Mouse (Mus musculus) right cerebral cortex, adult 2 months (tissue): ENCODE results near the gene Arhgap17.

Experiments used
- DNase-seq, 2 experiments: peaks; one replicate each; pipeline ENCODE4 v3.0.0; 2021 to 2022; ENCODE audit warnings: low spot score in 2 of 2

Arhgap17 gene

DNA sequence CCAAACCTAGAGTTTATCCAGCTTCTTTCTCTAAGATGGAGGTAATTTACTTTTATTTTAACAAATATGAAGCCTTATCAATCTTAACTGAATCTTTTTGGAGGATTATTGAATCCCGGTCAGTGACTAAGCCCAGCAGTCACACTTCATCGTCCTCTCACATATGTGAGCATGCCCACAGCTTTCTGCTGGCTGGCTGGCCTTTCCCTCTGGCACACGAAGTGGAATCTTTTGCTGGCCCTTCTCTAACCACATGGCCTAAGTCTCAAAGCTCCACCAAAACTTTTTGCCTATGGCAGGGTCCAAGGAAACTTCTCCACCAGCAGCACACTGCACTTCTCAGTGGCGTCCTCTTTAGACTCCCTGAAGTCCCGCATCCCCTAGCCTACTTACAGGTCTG is 27.8 kb downstream of the Arhgap17 start:
- no peak for DNase-seq

DNA sequence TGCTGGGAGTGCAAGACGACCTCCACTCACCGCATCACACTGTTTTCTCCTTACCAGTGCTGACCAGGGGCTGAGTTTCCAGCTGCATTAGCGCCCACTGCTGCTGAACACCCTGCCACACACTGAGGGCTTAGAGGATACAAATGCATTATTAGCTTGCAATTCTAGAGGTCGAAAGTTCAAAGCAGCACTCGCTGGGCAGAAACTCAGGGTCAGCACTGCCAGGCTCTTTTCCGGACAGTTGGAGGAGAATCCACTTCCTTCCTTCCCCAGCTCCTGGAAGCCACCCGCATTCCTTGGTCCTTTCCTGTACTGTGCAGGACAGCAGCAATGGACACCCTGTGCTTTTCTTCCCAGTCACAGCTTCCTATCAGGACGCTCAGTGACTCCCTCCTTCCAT is 31.4 kb downstream of the Arhgap17 start:
- no peak for DNase-seq

DNA sequence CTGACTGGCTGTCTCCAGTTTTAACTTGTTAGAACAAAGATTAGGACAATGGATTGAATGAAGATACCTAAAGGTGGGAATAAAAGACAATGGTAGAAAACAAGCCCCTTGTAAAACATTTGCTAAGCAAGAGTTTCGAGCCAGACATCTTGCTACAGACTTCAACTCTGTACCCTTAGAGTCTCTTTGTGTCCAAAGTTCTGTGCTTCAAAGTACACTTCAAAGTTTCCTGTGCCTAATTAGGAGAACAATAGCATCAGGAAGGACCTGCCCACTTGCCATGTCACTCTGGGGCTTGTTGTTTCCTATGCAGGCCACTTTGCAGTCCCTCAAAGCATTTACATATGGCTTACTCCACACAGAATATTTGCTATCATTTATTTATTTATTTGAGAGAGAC is 33.4 kb downstream of the Arhgap17 start:
- no peak for DNase-seq

DNA sequence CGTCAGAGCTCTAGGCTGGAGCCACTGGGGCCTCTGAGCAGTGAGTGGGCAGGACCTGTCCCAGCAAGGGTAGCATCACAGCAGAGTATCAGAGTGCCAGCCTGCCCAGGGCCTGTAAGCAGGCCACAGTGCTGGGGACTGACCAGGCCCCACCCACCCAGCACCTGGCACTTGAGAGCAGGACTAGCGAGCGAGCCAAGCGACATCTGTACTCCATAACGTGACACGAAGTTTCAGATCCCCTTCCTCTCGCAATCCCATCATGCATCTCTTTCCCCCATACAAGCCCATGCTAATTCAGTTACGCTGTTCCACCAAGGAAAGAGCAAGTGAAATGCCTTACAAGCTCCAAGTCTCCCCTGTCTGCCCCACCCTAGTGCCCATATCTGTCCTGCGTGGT is 39.2 kb downstream of the Arhgap17 start:
- no peak for DNase-seq

DNA sequence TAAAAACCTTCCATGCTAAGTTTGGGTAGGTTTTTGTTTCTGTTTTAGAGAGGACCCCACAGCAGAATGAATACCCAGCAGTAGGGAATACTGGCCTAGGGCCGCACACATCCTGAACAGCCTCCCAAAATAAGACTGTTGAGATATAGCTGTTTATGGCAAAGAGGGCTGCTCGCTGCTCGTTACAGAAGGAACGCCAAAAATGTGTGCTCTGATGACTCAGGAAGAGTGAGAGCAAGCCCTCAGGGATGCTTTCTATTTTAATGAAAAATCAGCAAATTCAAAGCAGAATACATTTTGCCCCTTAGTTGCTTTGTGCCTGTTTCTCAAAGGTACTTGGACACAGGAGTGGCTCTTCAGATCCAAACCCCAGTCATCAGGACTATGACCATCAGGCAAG is 41.8 kb downstream of the Arhgap17 start:
- no peak for DNase-seq

DNA sequence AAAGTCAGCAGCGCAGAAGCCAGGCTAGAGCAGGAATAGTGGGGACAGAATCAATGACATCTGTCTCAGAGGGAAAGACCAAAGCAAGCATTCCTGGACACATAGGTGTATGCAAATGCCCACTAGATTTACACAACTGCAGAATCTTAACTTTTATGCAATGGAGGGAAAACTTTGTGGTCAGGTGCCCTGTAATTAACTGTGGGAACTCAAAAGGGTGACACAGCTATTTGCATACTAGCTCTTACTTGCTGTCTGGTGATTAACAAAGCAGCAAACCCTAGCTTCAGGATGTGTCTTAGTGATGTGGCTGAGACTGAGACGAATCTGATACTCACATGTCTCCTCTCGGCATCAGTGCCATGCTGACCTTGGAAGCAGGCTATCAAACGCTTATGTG is 42.8 kb downstream of the Arhgap17 start:
- no peak for DNase-seq

DNA sequence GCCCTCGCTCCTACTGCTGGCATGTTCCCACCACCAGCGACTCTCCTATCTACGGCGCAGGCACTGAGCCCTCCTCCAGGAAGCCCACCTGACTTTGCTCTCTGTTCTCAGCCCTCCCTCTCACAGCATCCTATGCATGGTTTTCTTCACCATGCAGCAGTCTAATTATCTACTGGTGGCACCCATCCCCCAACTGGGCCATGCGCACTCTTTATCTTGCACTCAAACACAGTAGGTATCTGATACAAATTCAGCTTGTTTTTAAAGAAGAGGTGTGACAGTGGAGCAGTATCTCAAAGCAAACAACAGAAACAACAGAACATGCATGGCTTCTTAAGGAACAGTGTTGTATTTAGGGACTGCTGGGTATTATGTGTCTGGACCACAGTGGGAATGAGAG is 43.7 kb downstream of the Arhgap17 start:
- DNase-seq = no peak

DNA sequence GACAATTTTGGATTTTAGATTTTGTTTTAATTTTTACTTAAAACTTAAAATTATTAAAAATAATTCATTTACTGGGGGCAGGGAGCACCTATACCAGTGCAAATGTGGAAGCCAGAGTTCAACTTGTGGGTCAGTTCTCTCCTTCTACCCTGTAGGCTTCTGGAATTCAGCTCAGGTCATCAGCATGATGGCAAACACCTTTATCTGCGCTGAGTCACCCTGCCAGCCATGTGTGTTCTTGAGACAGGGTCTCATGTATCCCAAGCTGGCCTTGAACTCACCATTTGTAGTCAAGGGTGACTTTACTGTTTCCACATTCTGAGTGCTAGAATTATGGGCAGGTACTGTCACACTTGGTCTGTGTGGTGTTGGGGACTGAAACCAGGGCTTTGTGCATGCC is 45.6 kb downstream of the Arhgap17 start:
- DNase-seq = no peak

DNA sequence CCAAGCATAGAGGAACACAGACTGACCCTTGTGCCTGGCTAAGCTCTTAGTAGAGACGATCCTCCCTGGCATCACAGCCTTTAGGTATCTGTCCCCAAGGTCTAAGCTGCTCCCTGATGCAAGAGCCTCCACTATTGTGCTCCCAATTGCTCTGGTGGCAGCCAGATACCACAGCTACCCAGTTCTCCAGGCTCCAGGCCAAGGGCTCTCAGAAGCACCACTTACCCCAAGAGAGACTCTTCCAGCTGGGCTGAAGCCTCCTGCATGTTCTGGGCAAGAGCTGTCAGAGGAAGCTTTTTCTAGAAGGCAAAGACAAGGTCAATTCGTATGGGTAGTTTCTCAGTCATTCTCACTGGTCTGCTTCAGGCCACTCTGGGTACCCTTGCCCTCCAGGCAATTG is 46.3 kb downstream of the Arhgap17 start:
- no peak for DNase-seq

DNA sequence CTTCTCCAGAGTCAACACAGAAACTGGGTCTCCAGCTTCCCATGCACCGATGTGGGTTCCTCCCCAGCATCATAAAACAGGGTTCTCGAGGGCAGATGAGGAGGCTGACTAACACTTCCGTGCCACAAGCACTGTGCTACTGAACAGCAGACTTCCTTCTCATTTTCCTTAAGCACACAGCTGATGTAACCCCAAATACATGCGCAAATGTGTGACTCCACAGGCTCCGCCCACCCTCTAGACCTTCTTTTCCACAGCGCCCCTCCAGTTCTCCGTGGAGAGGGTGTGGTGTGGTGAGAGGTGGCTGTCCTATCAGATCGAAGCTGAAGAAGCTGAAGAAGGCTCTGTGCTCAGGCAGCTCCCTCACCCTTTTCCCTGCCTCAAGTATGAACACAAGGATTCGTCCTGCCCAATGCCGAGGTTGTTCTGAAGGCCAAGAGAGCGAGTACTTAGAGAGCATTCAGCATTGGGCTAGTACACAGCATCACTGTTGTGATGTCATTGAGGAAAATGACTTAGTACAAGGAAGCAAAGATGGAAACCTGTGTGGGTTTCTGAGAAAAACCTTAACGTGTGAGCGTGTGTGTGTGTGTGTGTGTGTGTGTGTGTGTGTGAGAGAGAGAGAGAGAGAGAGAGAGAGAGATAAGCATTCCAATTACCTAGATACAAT is 47.1 kb downstream of the Arhgap17 start:
- no peak for DNase-seq

DNA sequence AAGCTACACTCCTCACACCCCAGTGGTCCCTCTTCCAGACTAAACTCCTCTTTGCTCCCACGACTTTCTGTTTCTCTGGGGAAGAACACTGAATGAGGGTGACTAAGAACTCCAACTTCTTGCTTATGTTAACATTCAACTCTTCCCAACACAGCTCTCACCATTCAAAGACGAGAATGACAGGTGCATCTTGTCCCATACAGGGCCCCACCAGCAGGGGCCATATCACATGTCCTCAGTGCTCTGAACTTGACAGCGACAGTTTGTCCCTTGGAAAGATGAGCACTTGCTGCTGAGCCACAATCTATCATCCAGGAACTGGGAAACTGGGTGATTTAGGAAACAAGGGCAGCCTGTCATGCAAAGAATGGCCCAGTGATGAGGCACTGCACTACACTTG is 57.0 kb downstream of the Arhgap17 start:
- no peak for DNase-seq

DNA sequence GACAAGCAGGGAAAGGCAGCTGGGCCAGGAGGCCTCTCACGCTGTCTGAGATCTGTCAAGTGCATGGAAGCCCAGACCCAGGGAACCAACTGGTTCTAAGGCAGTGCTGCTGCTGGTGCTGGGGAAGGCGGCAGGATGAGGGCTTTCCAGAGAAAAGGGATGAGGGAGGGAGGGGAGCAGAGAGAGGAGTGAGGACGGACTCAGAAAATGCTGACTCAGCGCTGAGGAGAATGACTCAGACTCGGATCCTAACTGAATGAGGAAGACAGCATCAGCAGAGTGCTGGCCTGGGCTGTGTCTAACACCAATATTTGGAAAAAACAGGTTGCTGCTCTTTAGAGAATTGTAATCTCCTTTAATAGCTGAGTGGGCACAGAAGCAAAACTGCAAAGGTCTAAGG is 57.9 kb downstream of the Arhgap17 start:
- DNase-seq = peak in 1 of 2 experiments; percentile 55

DNA sequence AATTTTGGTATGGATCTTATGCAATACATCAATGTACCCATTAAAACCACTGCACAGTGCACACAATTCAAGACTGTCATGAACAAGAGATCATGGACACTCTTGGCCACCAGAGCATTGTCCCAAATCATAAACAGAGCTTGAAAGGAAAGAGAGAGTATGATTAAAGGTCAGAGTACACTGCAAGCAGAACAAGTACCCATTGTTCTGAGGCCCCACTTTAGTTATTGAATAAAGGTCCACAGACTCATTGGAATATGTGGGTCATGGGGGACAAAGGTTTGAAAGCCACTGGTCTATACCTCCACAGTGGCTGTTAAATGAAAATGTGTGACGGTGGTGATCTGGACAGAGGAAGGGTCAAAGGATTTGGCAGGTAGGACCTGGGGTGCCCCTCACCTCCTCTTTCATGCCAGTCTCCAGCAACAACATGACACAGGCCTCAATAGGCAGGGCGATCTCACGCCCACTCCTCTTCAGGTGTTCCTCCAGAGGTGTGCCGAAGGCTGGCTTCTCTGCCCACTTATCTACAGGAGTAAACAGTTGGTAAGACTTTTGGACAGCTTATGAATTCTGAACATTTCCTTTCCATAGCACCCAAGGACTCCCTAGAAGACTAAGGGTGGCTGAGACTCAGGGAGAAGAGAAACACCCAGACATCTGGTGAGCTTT is 61.7 kb downstream of the Arhgap17 start:
- DNase-seq = no peak

DNA sequence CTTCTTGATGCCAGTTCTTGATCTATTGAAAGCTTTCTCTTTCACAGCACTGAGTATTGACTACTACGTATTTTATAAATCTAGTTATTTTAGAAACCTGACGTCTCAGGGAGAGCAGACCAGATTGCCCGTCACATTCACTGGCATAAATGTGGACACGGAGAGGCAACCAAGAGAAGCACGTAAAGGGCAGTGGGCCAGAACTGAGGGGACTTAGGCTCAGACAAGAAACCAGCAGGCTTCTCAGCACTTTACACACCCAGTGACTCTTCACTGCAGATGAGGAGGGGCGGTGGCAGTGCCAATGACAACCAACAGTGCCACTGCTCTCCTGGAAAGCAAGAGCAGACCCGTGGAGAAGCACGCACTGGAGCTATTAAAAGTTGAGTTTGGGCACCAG is 62.5 kb downstream of the Arhgap17 start:
- DNase-seq = no peak

DNA sequence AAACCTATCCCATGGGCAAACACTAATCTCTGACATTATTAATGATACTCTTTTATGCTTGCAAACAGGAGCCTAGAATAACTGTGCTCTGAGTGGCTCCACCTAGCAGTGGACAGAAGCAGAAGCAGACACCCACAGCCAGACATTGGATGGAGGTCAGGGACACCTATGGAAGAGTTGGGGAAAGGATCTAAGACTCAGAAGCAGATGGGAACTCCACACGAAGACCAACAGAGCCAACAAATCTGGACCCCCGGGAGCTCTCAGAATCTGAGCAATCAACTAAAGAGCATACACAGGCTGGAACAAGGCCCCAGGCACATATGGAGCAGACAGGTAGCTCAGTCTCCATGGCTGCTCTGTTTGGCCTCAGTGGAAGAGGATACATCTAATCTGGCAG is 64.3 kb downstream of the Arhgap17 start:
- no peak for DNase-seq

DNA sequence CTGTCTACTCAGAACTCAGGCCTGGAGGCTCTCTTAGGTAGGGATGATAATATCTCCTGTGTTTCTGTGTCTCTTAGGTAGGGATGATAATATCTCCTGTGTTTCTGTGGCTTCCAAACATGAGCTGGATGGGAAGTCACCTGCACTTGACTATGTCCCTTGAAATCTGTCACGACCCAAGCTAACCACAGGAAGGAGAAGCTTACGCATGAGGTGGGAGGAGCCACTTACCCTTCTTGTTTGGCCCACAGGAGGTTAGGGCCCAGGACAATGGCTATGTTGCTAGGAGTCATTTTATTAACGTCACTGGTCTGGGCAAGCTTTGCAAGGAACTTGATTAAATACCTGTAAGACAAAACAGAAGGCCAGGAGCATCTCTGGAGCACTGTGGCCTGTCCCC is 69.5 kb downstream of the Arhgap17 start:
- no peak for DNase-seq

DNA sequence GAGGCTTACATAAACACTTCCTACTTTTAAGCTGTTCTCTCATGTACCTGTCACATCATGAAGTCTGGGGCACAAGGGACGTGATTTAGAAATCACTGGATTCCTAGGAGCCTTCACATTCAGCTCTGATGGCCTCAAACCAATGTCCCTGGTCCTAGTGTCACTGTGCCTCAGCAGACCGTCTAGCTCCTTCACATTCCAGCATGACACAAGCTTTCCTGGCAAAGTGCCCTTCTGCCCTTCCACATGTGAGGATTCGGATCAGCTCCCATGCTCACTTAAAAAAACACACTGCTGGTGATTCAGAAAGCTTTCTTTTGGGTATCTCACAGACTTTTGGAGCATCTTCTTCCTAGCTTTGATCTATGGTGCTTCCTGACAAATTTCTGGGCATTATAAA is 71.5 kb downstream of the Arhgap17 start:
- DNase-seq = no peak

DNA sequence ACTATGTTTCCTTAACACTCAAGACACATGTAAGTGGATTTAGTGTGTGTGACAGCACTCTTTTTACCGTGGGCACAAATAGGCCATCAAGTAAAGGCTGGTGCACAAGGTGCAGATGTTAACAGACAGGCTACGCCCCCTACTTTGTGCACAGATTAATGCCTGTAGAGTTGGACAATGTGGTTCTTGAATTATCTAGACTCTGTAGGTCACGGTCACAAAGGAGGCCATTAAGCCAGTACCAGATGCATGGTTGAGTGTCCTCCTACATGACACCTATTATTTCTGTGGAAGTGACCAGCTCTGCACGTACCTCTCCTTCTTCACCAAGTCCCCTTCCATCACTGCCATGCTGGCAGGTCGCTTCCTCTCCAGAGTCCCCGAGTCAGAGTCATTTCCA is 73.6 kb downstream of the Arhgap17 start:
- no peak for DNase-seq

DNA sequence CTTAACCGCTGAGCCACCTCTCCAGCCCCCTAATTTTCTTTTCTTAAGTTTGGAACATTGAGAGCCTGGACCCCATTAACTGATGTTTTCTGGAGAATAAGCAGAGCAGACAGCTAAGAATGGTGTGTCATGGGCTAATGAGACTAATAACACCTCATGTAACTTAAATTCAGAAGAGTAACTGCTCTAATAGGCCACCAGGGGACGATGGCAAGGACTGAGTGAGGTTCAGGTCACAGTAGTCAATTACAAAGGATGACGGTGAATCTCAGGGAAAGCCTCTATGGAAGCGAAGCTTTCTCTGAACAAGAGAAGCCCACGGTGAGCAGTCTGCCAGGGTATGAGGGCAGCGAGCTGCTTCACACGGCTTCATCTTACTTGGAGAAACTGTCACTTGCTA is 74.3 kb downstream of the Arhgap17 start:
- no peak for DNase-seq

DNA sequence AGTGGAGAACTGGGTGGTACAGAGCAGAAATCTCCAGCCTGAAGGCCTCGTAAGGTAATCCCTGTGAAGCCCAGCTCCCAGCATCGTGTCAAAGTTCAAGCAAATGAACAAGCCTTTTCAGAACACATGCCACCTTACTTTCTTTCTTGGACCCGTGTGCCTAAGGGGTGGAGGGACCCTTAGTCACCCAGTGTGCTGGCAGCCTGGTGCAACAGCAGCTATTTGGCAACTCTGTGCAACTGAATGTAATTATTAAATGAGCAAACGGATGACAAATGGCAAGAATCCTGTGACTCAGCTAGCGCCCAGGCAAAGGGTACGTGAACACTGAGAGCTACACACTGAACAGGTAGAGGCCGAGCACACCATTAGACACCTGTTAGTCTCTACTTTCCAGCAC is 75.8 kb downstream of the Arhgap17 start:
- no peak for DNase-seq

DNA sequence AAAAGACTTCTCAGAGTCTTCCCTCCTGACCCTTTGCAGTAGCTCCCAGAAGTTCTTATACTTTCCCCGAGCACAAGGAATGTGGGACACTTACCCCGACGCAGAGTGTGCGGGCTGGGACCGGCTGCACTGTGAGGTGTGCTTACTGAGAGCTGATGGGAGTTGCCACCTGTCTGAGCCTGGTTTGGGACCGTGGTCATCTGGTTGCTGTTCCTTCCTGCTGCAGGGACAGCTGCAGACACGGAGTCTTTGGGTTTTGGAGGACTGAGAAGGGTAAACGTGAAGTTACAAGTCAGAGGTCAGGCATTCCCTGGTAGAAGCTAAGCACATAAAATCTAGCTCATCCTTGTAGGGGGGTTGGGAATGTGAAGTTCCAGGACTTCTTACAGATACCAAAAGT is 77.8 kb downstream of the Arhgap17 start:
- DNase-seq = no peak

DNA sequence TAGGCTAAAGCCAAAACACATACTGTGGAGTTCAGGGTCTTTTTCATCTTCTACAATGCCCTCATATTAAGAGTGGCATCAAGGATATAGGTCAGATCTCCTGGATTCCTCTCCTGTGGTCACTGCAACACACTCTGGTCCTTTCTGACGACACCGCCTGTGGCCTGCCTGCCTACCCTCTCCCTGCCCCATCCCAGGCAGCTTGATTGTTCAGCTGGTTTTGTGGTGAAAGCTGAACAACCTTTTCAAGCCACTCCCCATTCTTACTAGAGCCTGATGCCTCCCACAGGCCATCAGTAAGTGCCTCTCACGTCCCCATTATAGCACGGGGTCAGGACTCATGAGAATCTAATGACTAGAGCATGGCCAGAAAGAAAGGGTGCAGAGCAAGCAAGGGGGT is 80.5 kb downstream of the Arhgap17 start:
- DNase-seq = no peak

DNA sequence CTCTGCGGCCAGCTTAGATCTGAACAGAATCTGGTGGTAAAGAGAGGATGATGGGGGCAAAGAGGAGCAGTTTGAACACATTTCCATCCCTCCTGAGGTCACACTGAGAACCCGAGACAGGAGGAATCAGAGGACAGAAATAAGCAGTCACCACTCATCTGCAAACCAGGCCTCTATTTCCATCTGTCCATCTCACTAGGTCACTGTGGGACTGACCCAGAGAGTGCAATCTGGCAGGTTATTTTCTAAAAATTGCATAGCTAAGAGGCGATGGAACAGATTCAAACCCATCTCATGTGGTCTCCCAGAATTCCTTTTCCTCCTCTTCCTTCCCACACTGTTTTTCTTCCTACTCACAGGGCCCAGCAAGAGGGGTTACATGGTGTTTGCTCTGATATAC is 81.8 kb downstream of the Arhgap17 start:
- DNase-seq = no peak

DNA sequence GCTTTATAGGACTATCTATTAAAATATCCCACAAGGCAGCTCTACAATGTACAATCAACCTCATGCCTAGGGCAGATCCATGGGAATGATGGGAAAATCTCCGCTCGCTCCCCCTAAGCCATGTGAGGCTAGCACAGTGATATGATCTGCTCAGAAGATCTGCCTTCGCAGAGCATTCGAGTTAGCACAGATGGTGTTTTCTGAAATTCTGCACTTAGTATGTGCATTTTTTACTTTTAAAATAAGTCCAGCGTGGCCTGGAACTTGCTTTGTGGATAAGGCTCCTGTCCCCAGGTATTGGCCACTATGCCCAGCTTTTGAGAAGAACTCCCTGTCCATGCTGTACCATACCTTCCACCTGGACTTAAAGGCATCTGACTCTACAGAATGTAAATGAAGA is 83.8 kb downstream of the Arhgap17 start:
- DNase-seq = no peak
